Mouse (Mus musculus) c-Kit-positive CD71-positive TER-119-negative erythroid progenitor cells, embryonic 14.5 days (primary cell): ENCODE measurements around the gene Ocln.
"Not testable (repeated sequence)": the region's sequence is repeated elsewhere in the genome, so short reads cannot be mapped to it uniquely, and the experiment has no call there.

Experiments used
- DNase-seq: peaks from one replicate; pipeline ENCODE4 v3.0.0-alpha.2; 2013; ENCODE audit warnings: low read depth

Ocln gene

DNA sequence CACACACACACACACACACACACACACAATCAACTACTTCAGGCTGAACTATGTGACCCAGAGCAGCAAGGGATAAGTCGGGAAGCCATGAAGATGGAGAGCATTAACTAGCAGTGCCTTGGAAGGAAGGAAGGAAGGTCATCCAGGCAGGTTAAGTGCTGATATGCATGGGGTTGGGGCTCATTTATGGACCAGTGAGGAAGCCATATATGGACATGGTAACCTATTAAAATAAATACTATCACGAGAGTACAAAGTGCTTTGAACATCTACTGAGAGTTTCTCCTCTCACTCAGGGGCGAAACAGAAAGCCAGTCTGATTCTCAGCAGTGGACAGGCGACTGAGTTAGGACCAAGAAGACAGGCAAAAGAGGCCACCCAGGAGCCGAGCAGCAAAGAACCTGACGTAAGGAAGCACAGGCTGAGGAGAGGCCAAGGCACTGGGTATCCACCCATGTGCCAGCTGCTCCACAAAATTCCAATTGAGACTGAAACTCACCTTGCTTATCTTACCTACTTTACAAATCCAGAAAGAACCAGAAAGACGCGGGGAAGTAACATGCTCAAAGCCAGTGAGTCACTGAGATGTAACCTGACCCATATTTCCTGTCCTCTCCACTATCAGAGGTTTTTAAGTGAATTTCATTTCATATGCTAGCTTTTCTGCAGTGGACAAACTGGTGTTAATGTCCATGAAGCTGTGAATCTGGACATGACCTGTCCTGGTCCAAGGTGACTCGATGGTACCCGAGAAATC lies 9.3 kb downstream of the Ocln start:
- no peak for DNase-seq

DNA sequence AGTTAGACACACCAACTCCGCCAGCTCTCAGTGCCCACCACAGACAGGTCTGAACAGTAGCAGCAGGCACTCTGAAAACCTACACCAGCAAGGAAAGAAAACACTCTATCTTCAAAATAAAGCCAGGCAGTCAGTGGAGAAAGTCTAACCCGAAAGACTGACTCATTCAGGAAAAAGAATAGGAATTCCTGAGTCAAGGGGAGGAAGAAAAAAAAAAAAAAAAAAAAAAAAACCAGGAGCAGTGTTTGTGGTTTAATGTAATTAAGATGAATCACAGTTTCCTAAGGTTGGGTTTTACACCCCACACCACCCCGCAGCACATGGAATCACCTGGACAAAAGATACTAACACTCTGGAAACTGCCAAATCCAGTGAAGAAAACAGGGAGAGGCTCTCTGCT lies 16.4 kb downstream of the Ocln start:
- no peak for DNase-seq

DNA sequence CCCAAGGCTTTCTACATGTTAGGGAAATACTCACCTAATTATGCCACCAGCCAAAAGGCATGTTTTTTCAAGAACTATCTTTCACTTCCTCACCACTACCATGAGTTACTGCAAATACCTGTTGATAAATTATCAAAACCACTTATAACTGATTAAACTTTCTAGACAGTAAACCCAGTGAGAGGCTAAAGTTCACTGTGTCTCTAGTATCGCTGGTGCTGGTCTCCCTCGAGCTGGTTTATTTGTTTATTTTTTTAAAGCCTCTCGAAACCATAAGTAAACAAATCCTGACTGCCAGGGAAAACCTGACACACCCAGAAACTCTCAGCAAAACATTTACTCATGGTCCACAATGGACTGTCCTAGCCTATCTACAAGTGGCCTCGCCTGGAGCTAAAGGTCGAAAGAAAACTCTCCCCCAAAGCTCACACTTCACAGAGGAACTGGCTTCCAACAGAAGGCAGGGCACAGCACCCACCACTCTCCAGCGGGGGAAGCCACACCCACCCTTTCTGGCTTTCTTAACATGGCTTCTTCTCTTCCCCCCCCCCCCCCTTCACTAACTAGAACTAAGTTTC lies 19.6 kb downstream of the Ocln start:
- no peak for DNase-seq

DNA sequence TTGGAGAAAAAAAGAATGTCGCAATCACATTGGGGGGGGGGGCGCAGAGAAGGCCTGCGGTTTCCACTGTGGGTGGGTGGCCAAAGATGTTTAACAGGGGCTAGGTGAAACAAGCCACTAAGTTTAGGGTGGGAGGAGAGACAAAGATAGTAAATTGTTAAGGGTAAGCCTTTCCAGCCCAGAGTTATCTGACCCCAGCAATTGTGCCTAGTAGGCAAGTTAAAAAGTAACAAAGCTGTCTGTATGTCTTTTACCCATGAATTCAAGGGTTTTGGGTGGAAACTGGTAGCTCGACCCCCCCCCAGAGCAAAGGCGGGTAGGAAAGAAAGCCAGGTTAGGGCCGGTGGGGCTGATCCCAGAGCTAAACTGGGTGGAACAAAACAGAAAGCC lies 25.9 kb downstream of the Ocln start:
- DNase-seq, result no peak

DNA sequence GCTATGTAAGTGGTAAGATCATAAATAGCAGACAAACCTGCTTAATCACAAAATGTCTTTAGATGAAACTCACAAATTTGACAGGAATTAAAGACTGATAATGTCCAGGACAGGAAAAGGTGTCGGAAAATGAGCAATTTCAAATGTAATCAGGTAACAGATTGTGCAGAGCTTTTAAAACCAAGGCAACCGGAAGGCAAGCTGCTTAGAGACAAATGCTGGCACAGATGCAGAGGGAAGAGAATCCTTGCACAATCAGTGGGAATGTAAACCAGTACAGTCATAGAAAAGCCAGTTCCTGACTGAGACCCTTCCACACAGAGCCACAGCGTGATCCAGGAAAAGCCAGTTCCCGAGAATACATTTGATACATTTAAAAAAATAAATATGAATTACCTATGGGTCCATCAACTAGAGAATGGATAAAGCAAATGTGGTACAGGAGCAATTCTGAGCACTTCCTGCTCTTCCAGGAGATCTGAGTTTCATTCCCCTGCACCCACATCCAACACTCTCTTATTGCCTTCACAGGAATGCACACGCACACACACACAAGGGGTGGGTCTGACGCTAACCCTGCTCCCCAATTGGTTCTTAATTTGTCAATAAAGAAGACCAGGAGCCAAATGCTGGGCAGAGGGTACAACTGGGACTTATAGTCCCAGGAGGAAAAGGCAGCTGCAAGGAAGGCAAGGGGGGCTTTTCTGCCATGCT lies 26.4 kb downstream of the Ocln start:
- no peak for DNase-seq

DNA sequence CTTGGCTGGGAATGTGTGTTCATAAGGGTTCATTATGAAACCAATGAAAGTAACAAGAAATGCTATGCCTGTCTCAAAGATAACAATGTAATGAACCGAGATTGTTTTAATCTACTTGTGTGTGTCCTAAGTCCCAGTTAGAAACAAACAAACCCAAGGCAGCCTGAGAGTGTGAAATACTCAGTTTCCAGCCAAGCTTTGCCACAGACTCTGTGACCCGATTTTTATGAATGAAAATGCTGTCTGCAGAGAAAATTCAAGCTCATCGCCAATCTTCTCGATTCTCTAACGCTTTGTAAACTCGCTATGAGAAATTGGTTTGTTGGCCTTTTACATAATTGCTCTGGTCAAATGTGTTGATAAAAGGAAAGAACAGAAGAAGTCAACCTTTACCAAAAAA lies 27.6 kb downstream of the Ocln start:
- DNase-seq, result no peak

DNA sequence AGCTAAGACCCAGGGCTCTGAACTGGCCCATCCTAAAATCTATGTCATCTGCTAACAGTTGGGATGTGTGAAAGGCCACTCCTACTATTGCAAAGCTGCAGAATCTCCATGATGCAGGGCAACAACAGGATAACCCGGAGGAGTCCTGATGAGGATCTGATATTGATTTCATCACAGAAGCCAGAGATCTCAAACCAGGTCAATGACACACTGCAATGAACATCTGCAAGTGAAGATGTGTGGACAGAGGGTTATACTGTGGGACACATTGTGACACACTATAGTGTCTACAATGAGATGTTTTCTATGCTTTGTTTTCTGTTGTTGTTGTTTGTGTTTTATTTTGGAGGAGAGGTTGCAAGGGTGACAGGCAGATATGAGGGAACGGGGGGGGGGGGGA lies 28.8 kb downstream of the Ocln start:
- DNase-seq, result no peak

DNA sequence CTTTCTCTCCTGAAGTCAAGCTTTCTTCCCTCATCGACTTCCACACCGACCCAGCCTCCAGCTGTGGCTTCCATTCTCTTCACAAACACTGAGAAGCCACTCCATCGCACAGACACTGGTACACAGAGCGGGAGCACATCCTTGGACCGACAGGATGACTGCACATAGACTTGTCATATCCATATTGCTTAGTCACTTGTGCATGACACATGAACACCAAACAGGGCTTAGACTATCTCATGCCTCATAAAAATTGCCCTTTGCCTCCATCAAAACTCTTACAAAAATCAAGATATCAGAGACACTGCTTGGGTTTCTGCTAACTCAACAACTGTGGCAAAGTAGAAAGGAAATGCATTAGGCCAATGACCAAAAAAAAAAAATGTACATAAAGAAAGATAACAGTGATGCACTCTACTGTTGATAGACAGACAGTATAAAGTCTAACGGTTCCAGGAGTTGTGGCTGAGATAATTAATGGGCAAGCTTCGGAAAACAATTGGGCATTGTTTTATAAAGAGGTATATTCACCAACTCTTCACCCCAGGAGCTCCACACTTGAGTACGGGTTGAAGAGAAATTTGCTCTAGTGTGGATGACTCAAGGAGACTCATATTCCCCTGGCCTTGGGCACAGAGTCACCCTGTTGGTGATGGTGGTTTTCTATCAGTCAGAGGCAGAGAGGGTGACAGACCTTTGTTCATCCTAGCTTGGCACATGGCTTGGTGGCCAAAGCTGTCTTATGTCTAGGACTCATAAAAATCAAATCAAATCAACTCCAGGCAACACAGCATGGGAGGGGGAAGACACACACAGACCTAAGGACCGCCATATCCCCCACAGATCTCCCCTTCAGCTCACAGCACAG lies 30.6 kb downstream of the Ocln start:
- DNase-seq, result no peak

DNA sequence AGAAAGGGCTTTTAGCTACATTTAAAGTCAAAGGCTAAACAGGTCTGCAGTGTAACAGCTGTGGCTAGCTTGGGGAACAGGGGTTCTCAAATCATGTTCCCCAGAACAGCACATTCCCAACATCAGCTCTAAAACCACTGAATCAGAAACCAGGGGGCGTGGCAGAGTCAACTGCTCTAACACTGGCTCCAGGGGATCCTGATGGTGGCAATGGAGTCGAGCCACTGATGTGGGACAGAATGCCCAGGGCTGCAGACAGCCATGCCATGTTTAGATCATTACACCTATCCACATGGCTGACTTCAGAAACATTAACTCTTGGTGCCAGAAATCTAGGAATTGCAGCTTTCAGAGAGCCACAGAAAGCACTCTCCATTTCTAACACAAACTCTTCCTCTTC lies 33.4 kb downstream of the Ocln start:
- DNase-seq, result no peak

DNA sequence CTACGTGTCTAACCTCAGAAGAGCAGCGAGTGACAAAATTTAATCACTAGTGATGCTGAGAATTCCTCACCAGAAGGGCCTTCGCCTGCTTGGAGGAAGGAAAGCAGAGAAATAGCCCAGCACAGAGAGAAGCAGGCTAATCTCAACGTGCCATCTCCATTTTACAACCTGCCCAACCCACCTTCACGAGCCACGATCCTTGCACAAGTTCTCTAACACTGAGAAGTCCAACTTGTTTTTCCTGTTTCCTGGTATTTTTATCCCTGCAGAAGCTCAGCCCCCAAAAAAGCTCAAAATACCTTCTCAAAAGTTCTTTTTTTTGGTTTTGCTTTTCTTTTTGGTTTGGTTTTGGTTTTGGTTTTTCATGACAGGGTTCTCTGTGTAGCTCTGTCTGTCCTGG lies 34.3 kb downstream of the Ocln start:
- DNase-seq, result no peak

DNA sequence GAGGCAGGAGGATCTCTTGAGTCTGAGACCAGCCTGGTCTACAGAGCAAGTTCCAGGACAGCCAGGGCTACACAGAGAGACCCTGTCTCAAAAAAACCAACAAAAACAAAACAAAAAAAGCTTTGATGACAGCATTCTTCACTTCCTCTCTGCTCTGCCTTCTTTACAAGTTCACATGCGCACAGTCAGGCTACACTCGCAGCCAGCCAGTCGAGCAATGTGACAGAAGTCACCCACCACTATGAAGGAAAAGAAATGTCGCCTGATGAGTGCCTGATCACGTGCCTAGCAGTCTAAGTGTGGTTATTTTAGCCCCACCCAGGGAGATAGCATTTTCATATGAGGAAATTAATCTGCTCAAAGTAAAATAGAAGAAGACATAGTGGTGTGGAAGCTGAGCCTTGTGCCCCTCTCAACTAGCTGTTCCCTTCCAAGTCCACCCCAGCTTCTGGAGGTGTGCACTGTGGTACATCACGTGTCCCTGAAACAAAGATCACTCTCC lies 34.8 kb downstream of the Ocln start:
- no peak for DNase-seq

DNA sequence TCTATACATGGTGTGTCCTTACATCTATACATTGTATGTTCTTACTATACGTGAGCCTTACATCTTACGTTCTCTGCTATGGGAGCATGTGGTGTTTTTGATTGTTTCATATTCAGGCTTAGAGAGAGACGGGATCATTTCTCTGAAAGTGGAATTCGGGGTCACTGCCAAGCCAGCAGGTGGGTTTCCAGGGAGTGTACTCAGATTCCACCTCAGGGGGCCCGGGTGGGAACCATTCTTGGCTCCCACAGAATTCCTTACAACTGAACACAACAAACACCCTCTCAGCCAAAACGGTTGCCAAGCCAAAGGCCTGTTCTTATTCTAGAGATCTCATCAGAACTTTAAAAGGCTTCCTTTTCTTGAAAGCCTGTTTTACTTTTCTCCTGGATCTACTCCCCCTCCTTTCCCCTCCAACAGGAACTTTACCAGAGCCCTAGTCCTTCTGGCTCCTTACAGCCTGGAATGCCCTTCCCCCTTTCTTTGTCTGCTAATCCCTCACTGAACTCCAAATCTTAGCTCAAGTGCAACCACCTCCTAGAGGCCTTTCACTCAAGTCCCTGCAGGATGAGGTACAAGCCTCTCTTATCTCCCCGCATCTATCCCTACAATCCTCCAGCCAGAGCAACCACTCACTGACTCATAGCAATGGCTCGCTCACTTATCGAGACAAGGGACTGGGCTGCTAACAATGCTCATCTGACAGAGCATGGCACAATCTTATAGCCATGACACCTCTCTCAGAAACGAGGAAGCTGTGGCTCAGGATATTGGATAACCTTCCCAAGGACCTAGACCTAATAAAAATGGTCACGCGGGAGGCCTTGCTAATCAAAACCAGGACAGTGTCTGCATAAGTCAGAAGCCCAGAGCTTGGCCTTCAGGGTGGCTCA lies 36.1 kb downstream of the Ocln start:
- DNase-seq, result no peak

DNA sequence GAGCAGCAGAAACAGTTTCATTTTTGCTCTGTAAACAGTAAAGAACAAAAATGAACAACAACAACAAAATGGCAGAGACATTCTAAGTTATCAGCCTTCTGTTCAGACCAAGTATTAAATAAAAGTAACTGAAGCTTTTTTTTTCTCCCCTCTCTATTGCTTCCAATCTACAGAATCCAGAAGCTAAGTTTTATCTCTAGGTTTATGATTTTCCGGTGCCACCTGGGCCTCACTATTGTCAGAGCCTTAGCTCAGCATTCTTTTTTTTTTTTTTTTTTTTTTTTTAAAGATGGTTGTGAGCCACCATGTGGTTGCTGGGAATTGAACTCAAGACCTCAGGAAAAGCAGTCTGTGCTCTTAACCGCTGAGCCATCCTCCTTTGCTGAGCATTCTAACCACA lies 39.7 kb downstream of the Ocln start:
- DNase-seq, result no peak

DNA sequence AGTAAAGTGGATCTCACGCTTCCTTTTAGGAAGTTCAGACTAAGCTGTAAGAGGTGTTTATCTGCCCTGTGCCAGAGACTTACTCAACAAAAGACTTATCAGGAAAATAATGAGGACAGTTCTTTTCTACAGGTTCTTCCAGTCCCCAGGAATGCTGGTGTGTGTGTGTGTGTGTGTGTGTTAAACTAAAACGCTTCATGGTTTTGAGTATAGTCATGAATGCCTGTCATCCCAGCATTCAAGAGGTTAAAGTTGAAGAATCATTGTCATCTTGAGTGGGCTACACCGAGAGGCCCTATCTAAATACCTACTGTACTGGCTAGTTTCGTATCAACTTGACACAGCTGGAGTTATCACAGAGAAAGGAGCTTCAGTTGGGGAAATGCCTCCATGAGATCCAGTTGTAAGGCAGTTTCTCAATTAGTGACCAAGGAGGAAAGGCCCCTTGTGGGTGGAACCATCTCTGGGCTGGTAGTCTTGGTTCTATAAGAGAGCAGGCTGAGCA lies 40.6 kb downstream of the Ocln start:
- peak; percentile 44 for DNase-seq

DNA sequence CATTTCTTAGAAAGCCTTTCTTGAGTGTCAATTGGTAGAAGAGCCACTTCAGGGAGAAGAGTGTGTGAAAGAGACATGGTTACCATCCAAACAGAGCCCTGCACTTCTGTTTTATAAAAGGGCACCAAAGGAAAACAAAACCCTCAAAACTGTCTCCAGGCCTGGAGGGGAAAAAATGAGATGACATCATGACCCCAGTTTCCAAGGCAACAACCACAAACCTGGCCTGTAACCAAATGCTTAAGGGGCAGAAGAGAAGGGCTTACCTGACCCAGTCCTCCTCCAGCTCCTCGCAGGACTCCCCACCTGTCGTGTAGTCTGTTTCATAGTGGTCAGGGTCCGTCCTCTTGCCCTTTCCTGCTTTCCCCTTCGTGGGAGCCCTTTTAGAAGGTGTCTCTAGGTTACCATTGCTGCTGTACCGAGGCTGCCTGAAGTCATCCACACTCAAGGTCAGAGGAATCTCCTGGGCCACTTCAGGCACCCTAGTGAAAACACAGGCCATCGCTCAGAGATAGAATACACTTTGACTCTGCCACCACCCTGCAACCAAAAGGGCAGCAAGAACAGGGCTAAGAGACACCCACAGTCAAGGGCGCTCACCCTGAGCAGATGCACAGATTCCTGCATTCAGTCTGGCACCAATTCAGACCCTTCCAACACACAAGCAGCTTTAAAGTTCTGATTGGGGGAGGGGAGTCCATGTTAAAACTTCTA lies 41.2 kb downstream of the Ocln start:
- no peak for DNase-seq

DNA sequence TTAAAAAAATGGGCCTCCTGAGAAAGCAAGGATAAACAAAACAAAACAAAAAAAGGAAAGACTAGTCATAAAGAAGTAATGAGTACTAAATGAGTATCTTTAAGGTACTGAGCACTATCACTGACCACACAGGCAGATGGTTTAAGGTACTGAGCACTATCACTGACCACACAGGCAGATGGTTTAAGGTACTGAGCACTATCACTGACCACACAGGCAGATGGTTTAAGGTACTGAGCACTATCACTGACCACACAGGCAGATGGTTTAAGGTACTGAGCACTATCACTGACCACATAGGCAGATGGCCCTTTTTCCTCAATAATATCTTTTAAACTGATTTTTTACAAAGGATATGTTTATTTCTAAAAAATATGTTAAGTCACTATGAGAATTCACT lies 52.9 kb downstream of the Ocln start:
- not testable (repeated sequence) for DNase-seq

DNA sequence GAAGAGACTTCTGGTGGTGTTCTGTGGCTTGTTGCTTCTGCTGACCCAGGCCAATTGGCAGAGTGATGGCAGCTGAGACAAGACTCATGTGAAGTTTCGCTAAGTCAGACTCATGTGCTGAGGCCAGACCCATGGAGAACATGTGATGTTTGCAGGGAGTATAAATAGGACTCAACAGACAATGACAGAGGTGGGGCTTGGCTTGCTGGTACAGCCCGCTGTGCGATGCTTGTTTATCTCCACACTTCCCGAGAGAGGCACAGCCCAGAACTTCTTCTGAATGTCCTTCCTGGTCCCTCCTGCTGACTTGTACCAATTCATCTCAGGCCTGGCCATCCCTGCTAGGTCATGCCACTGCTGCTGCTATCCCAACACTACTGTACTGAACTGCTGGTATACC lies 57.2 kb downstream of the Ocln start:
- no peak for DNase-seq

DNA sequence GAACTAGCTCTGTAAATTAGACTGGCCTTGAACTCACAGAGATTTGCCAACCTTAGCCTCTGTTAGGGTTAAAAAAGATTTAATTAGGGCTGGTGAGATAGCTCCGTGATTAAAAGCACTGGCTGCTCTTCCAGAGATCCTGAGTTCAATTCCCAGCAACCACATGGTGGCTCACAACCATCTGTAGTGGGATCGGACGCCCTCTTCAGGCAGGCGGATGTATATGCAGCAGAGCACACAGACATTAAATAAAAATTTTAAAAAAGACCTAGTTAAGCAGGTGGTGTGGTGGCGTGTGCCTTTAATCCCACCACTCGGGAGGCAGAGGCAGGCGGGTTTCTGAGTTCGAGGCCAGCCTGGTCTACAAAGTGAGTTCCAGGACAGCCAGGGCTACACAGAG lies 58.1 kb downstream of the Ocln start:
- DNase-seq, result not testable (repeated sequence)

DNA sequence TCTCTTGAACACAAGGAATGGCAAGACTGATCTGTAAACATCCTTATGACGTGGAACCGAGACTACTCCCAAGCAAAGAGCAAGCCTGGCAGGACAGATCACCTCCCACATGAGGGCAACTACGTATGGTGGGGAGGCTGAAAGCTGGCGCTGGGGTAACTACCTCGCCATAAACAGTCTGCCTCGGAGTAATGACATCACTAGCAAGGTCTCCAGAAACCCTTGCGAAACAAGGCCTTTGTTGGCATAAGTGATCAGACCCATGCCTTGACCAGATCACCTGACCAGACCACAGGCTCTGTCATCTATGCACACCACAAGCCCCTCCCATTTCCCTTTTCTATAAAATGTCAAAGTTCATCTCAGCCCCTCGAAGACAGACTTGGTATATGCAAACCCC lies 59.2 kb downstream of the Ocln start:
- DNase-seq, result no peak

DNA sequence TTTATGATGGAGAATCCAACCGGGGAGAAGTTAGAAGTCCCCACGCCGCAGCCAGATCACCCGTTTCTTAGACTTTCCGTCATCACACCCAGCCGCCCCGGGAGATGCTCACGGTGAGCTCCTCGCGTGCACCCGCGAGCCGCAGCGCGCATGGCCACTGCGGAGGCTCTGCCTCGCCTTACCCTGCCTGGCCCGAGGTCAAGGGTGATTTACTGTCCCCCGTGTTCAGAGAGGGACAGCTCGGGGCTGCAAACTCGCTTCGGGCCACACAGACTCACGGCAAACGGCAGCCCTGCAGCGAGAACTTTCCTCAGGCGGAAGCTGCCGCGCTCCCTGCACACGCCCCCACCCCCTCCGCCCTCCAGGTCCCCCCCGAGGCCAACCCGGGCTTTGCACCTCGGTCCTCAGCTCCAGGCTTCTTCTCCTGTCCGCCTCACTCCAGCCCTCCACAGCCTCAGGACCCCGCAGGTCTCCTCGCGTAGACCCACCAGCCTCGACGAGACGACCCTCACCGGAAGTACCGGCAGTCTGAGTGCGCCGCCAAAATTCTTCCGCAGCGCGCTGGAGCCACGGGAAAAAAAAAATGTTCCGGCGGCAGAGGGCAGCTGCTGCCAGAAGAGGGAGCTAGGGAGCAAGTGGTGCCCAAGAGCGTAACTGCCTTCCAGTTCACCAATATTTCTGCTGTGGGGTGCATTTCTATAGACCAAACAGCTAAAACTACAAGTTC lies 60.3 kb downstream of the Ocln start, which contains the start of gene Gtf2h2:
Gene Gtf2h2, minus strand, starts transcription at position 519 of the 727 bp plus-strand sequence.
- DNase-seq, result peak; percentile 79
